ENCODE assay signal across 8 mouse cellular contexts in genomic region chr15:97992027-97992711, GRCm38 (mm10). TPM values are rescaled to one million over a fixed set of nuclear protein-coding genes. Genes with fewer than 3 reads are reported as not detected.
A peak's percentile ranks its signal among the peaks of the same experiment; 100 is the strongest.
DNase-seq lines count a peak whose midpoint lies in the region; ATAC-seq lines count a peak whose summit lies in the region.

No protein-coding gene starts in this region.

- no peaks in the 10 kb centered on the region for H3K36me3 ChIP-seq in heart, embryonic 16.5 days (ENCODE audit: control insufficient read depth, insufficient read depth)
- peaks cover 50% of the 10 kb centered on the region for H3K36me3 ChIP-seq in hindbrain, embryonic 12.5 days
- peaks cover 54% of the 10 kb centered on the region for H3K36me3 ChIP-seq in midbrain, embryonic 12.5 days

- peaks cover 7% of the 10 kb centered on the region for H3K4me1 ChIP-seq in heart, embryonic 16.5 days (ENCODE audit: control insufficient read depth, insufficient read depth, low read length)
- peaks cover 65% of the 10 kb centered on the region for H3K4me1 ChIP-seq in hindbrain, embryonic 12.5 days
- peaks cover 56% of the 10 kb centered on the region for H3K4me1 ChIP-seq in midbrain, embryonic 12.5 days

- peak overlapping the region; percentile 37 for H3K27ac ChIP-seq in heart, embryonic 16.5 days (ENCODE audit: low read length)
- H3K27ac ChIP-seq in hindbrain, embryonic 12.5 days, result peak overlapping the region; percentile 94
- H3K27ac ChIP-seq in midbrain, embryonic 12.5 days (replicated peaks), result peak overlapping the region; percentile 95

- DNase-seq in heart, adult 8-10 months (ENCODE audit: low spot score), result no peak
- peak; percentile 58 for DNase-seq in NIH3T3 (ENCODE audit: low read depth)
- DNase-seq in layer of hippocampus, adult 18-20 months (ENCODE audit: low spot score in 2 of 2), result no peak

- 63% methylated on average over 13 of the region's 13 CpGs for WGBS in heart, embryonic 16.5 days
- WGBS in hindbrain, embryonic 12.5 days, result 28% methylated on average over 13 of the region's 13 CpGs
- 25% methylated on average over 13 of the region's 13 CpGs for WGBS in midbrain, embryonic 12.5 days

- H3K9ac ChIP-seq in heart, embryonic 16.5 days (ENCODE audit: low read length), result peak overlapping the region; percentile 62; the same call in 1 of the 2 replicates
- peak overlapping the region; percentile 64 for H3K9ac ChIP-seq in hindbrain, embryonic 12.5 days
- peak overlapping the region; percentile 53 for H3K9ac ChIP-seq in midbrain, embryonic 12.5 days (replicated peaks)

- H3K4me3 ChIP-seq in heart, embryonic 16.5 days (ENCODE audit: low read length), result no peak overlapping the region
- no peak overlapping the region for H3K4me3 ChIP-seq in hindbrain, embryonic 12.5 days
- no peak overlapping the region for H3K4me3 ChIP-seq in midbrain, embryonic 12.5 days

- H3K27me3 ChIP-seq in heart, embryonic 16.5 days (ENCODE audit: control insufficient read depth, insufficient read depth, low read length), result no peaks in the 10 kb centered on the region
- no peaks in the 10 kb centered on the region for H3K27me3 ChIP-seq in hindbrain, embryonic 12.5 days
- H3K27me3 ChIP-seq in midbrain, embryonic 12.5 days, result no peaks in the 10 kb centered on the region

- no peaks in the 10 kb centered on the region for H3K9me3 ChIP-seq in heart, embryonic 16.5 days (replicated peaks; ENCODE audit: control insufficient read depth, low read length)
- no peaks in the 10 kb centered on the region for H3K9me3 ChIP-seq in hindbrain, embryonic 12.5 days (replicated peaks)
- no peaks in the 10 kb centered on the region for H3K9me3 ChIP-seq in midbrain, embryonic 12.5 days

- peak; percentile 50; the same call in 1 of the 2 replicates for ATAC-seq in heart, embryonic 16.5 days (replicated peaks; ENCODE audit: extremely low read depth, insufficient read depth, low FRiP score)
- ATAC-seq in hindbrain, embryonic 12.5 days (ENCODE audit: low FRiP score), result peak; percentile 10; the same call in 1 of the 2 replicates
- peak; percentile 10; the same call in 1 of the 2 replicates for ATAC-seq in midbrain, embryonic 12.5 days (ENCODE audit: low FRiP score, low read depth)
- ATAC-seq in megakaryocyte-erythroid progenitor cell, adult 5-6 weeks (replicated peaks; ENCODE audit: low FRiP score, low TSS enrichment, poor library complexity, severe bottlenecking), result no peak
- no peak for ATAC-seq in megakaryocyte progenitor cell, adult 5-6 weeks (replicated peaks; ENCODE audit: poor library complexity)

- peak overlapping the region; percentile 51; the same call in 1 of the 2 replicates for H3K4me2 ChIP-seq in heart, embryonic 16.5 days (ENCODE audit: low read depth, low read length)
- H3K4me2 ChIP-seq in hindbrain, embryonic 12.5 days (replicated peaks), result peak overlapping the region; percentile 48
- H3K4me2 ChIP-seq in midbrain, embryonic 12.5 days (replicated peaks), result peak overlapping the region; percentile 41

RNA-seq across cellular contexts. Expression of gene Col2a1, which starts 12.3 kb away (rescaled TPM):
- polyA plus RNA-seq in heart, embryonic 16.5 days (2015; fragmentation: Nextera tagmentation; extraction: Ambion mirVana), result 7.8 and 11.8 TPM in 2 replicates
- under 1 TPM in 2 of 4 experiments, not detected in 2; 0.06 to 0.19 TPM for total RNA-seq in heart, adult 8-10 months (2022)
- polyA plus RNA-seq in hindbrain, embryonic 12.5 days (2016; fragmentation: Nextera tagmentation; extraction: Ambion mirVana), result 459 and 487 TPM in 2 replicates
- polyA plus RNA-seq in midbrain, embryonic 12.5 days (2016; fragmentation: Nextera tagmentation; extraction: Ambion mirVana), result 137 and 194 TPM in 2 replicates
- total RNA-seq in megakaryocyte-erythroid progenitor cell, adult 5-6 weeks (2014; fragmentation: Nextera tagmentation), result not detected in 2 replicates
- not detected in 2 replicates for total RNA-seq in megakaryocyte-erythroid progenitor cell, adult 5-6 weeks (2017)
- 1 to 10 TPM; 1.3 to 1.6 TPM for total RNA-seq in layer of hippocampus, adult 18-20 months (2021)
- total RNA-seq in megakaryocyte progenitor cell, adult 5-6 weeks (2015), result 0.05 TPM in 1 of 2 replicates, not detected in the other
- not detected in 2 replicates for total RNA-seq in megakaryocyte progenitor cell, adult 5-6 weeks (2017)

RNA-seq across cellular contexts. Expression of gene Tmem106c, which starts 28.2 kb away (rescaled TPM):
- polyA plus RNA-seq in heart, embryonic 16.5 days (2015; fragmentation: Nextera tagmentation; extraction: Ambion mirVana), result 37.7 and 38.0 TPM in 2 replicates
- 10 to 100 TPM; 12.8 to 17.9 (median 14.9) TPM for total RNA-seq in heart, adult 8-10 months (2022)
- polyA plus RNA-seq in hindbrain, embryonic 12.5 days (2016; fragmentation: Nextera tagmentation; extraction: Ambion mirVana), result 44.0 and 49.5 TPM in 2 replicates
- polyA plus RNA-seq in midbrain, embryonic 12.5 days (2016; fragmentation: Nextera tagmentation; extraction: Ambion mirVana), result 52.8 and 58.2 TPM in 2 replicates
- 20.9 and 35.9 TPM in 2 replicates for total RNA-seq in megakaryocyte-erythroid progenitor cell, adult 5-6 weeks (2014; fragmentation: Nextera tagmentation)
- 13.1 and 18.7 TPM in 2 replicates for total RNA-seq in megakaryocyte-erythroid progenitor cell, adult 5-6 weeks (2017)
- total RNA-seq in layer of hippocampus, adult 18-20 months (2021), result 10 to 100 TPM; 33.0 to 36.5 TPM
- 41.7 and 48.4 TPM in 2 replicates for total RNA-seq in megakaryocyte progenitor cell, adult 5-6 weeks (2015)
- 26.2 and 30.1 TPM in 2 replicates for total RNA-seq in megakaryocyte progenitor cell, adult 5-6 weeks (2017)

Comparison
In these comparisons a context has a peak if more than half of its experiments do, and no peak if none do; other contexts are left out.
1. ATAC-seq: peak in heart, embryonic 16.5 days (single experiment), hindbrain, embryonic 12.5 days (single experiment) and midbrain, embryonic 12.5 days (single experiment); none in megakaryocyte-erythroid progenitor cell, adult 5-6 weeks (single experiment) and megakaryocyte progenitor cell, adult 5-6 weeks (single experiment).
2. H3K27ac ChIP-seq: peak in every context shown above with its lines; median percentile 95 in midbrain, embryonic 12.5 days; 94 in hindbrain, embryonic 12.5 days; 37 in heart, embryonic 16.5 days.
3. Peak in every context shown above with its lines, with median percentiles within 50 percentile points of each other: H3K4me2 ChIP-seq and H3K9ac ChIP-seq.